Mouse (Mus musculus) heart, adult 2 months (tissue): ENCODE data around the gene Nelfb.

Experiments used
- CTCF ChIP-seq: fragments of 200-600 bp; IDR thresholded peaks from 2 replicates; pipeline ENCODE4 v1.8.1; 2022; ENCODE audit warnings: antibody characterized with exemption, mild to moderate bottlenecking, moderate library complexity
- POLR2A ChIP-seq: fragments of 200-500 bp; IDR thresholded peaks from 2 replicates; pipeline ENCODE4 v1.6.1; 2011; ENCODE audit warnings: mild to moderate bottlenecking, low read depth, low read length, control low read depth; ENCODE audit not compliant: insufficient read depth

GRCm38 (mm10) chr2:25225811-25226379 lies 14.6 kb upstream of the Nelfb start:
- no peak for TF ChIP-seq CTCF
- no peak for TF ChIP-seq POLR2A
